Mouse (Mus musculus) stomach, embryonic 14.5 days (tissue): ENCODE results near the gene Ubl3. TPM values are rescaled to one million over a fixed set of nuclear protein-coding genes. Genes with fewer than 3 reads are reported as not detected.

Experiments used
- ATAC-seq: fragments of 200-750 bp; cut with Nextera tagmentation; 2 replicates; pipeline ENCODE4 v1.8.0; 2017; ENCODE audit warnings: low read depth, moderate TSS enrichment; ENCODE audit not compliant: insufficient number of reproducible peaks, insufficient read depth, low FRiP score
- H3K27ac ChIP-seq: fragments of 300-500 bp; sonication (generic); 2 replicates; pipeline ENCODE4 v1.5.1; 2014; ENCODE audit warnings: mild to moderate bottlenecking, low read length, moderate library complexity, mixed read lengths
- H3K27me3 ChIP-seq: fragments of 300-500 bp; sonication (generic); 2 replicates; pipeline ENCODE4 v1.6.1; 2014; ENCODE audit warnings: low read length, control low read depth, mixed read lengths; ENCODE audit not compliant: control insufficient read depth, insufficient read depth
- H3K36me3 ChIP-seq: fragments of 300-500 bp; sonication (generic); 2 replicates; pipeline ENCODE4 v1.6.1; 2014; ENCODE audit warnings: mild to moderate bottlenecking, control low read depth, low read length, moderate library complexity, mixed read lengths; ENCODE audit not compliant: control insufficient read depth, insufficient read depth
- H3K4me1 ChIP-seq: fragments of 300-500 bp; sonication (generic); 2 replicates; pipeline ENCODE4 v1.6.1; 2014; ENCODE audit warnings: low read length, control low read depth, mixed read lengths; ENCODE audit not compliant: control insufficient read depth, insufficient read depth
- H3K4me2 ChIP-seq: fragments of 300-500 bp; sonication (generic); replicated peaks from 2 replicates; pipeline ENCODE4 v1.6.1; 2014; ENCODE audit warnings: low read depth, low read length, control low read depth
- H3K4me3 ChIP-seq: fragments of 300-500 bp; sonication (generic); 2 replicates; pipeline ENCODE4 v1.5.1; 2014; ENCODE audit warnings: low read depth, low read length, control low read depth
- H3K9ac ChIP-seq: fragments of 300-500 bp; sonication (generic); replicated peaks from 2 replicates; pipeline ENCODE4 v1.6.1; 2014; ENCODE audit warnings: low read depth, mild to moderate bottlenecking, control low read depth, low read length, moderate library complexity, mixed read lengths
- H3K9me3 ChIP-seq: fragments of 300-500 bp; sonication (generic); 2 replicates; pipeline ENCODE4 v1.6.1; 2016; ENCODE audit warnings: low read depth, low read length, control low read depth; ENCODE audit not compliant: control insufficient read depth
- WGBS: fragments of 180-500 bp; shearing (Covaris S2); extraction: QIAGEN DNeasy Blood & Tissue Kit; methylation state at CpG from one replicate; pipeline ENCODE4 v1.1.7; 2014; 5-methylcytosine and 5-hydroxymethylcytosine counted together
- polyA plus RNA-seq: library from polyadenylated mRNA; unstranded; fragments of >200 nt; fragmentation: Nextera tagmentation; extraction: Ambion mirVana; gene quantifications from 2 replicates; pipeline ENCODE4 v1.2.1, GENCODE M21; 2014

Gene Ubl3
- polyA plus RNA-seq, 1 experiment from 2014 or later: 69.5 TPM

- Histone ChIP-seq H3K4me1 (peaks cover 4% of the 10 kb centered on the region; the same call in 1 of the 2 replicates), H3K36me3 (no peaks in the 10 kb centered on the region), H3K4me2 (no peak overlapping the region), H3K9ac (no peak overlapping the region), H3K4me3 (no peak overlapping the region), H3K9me3 (no peaks in the 10 kb centered on the region), H3K27me3 (no peaks in the 10 kb centered on the region), H3K27ac (no peak overlapping the region)
- 93% methylated on average over 6 of the region's 6 CpGs for WGBS
- ATAC-seq: no peak
Observed at GRCm38 (mm10) chr5:148558472-148558871, 5.9 kb upstream of the Ubl3 start.

- H3K4me1 ChIP-seq: peaks cover 7% of the 10 kb centered on the region; the same call in 1 of the 2 replicates
- H3K36me3 ChIP-seq: no peaks in the 10 kb centered on the region
- no peak overlapping the region for H3K4me2 ChIP-seq
- no peak overlapping the region for H3K9ac ChIP-seq
- no peak overlapping the region for H3K27ac ChIP-seq
- H3K4me3 ChIP-seq: no peak overlapping the region
- WGBS: 78% methylated on average over 5 of the region's 5 CpGs
- no peaks in the 10 kb centered on the region for H3K27me3 ChIP-seq
- no peak for ATAC-seq
- no peaks in the 10 kb centered on the region for H3K9me3 ChIP-seq
Observed at GRCm38 (mm10) chr5:148556509-148556908, 3.9 kb upstream of the Ubl3 start.

- peak overlapping the region; percentile 17; the same call in 1 of the 2 replicates for H3K4me2 ChIP-seq
- H3K4me1 ChIP-seq: peaks cover 11% of the 10 kb centered on the region; the same call in 1 of the 2 replicates
- H3K4me3 ChIP-seq: no peak overlapping the region
- H3K9me3 ChIP-seq: no peaks in the 10 kb centered on the region
- H3K27ac ChIP-seq: no peak overlapping the region
- no peaks in the 10 kb centered on the region for H3K36me3 ChIP-seq
- H3K27me3 ChIP-seq: no peaks in the 10 kb centered on the region
- WGBS: 77% methylated on average over 10 of the region's 10 CpGs
- no peak for ATAC-seq
- no peak overlapping the region for H3K9ac ChIP-seq
Observed at GRCm38 (mm10) chr5:148555156-148555555, 2.6 kb upstream of the Ubl3 start.

- Histone ChIP-seq H3K4me1 (peaks cover 16% of the 10 kb centered on the region; the same call in 1 of the 2 replicates), H3K4me2 (peak overlapping the region; percentile 17; the same call in 1 of the 2 replicates), H3K9ac (no peak overlapping the region), H3K27me3 (no peaks in the 10 kb centered on the region), H3K36me3 (no peaks in the 10 kb centered on the region), H3K4me3 (no peak overlapping the region), H3K9me3 (no peaks in the 10 kb centered on the region), H3K27ac (no peak overlapping the region)
- 9% methylated on average over 16 of the region's 16 CpGs for WGBS
- ATAC-seq: no peak
Observed at GRCm38 (mm10) chr5:148554701-148555100, 2.1 kb upstream of the Ubl3 start.

GRCm38 (mm10) chr5:148554242-148554641 is 1.7 kb upstream of the Ubl3 start:
- Histone ChIP-seq H3K9me3 (no peaks in the 10 kb centered on the region), H3K9ac (no peak overlapping the region), H3K4me1 (peaks cover 17% of the 10 kb centered on the region; the same call in 1 of the 2 replicates), H3K27me3 (no peaks in the 10 kb centered on the region), H3K4me3 (no peak overlapping the region), H3K4me2 (0 out of 2 replicates have a peak overlapping the region, but pooled peaks have one; percentile 17), H3K27ac (no peak overlapping the region), H3K36me3 (no peaks in the 10 kb centered on the region)
- no peak for ATAC-seq
- WGBS: 27% methylated on average over 7 of the region's 7 CpGs

GRCm38 (mm10) chr5:148553723-148554122 is 1.1 kb upstream of the Ubl3 start:
- Histone ChIP-seq H3K9me3 (no peaks in the 10 kb centered on the region), H3K36me3 (no peaks in the 10 kb centered on the region), H3K27me3 (no peaks in the 10 kb centered on the region), H3K4me3 (no peak overlapping the region), H3K4me2 (no peak overlapping the region), H3K9ac (no peak overlapping the region), H3K4me1 (peaks cover 19% of the 10 kb centered on the region; the same call in 1 of the 2 replicates), H3K27ac (no peak overlapping the region)
- 48% methylated on average over 14 of the region's 14 CpGs for WGBS
- no peak for ATAC-seq

- Histone ChIP-seq H3K4me2 (peak overlapping the region; percentile 63), H3K27ac (peak overlapping the region; percentile 96), H3K36me3 (no peaks in the 10 kb centered on the region), H3K4me1 (peaks cover 31% of the 10 kb centered on the region; the same call in 1 of the 2 replicates), H3K27me3 (no peaks in the 10 kb centered on the region), H3K9ac (peak overlapping the region; percentile 70), H3K9me3 (no peaks in the 10 kb centered on the region), H3K4me3 (peak overlapping the region; percentile 64)
- no peak for ATAC-seq
- WGBS: under 1% methylated on average over 17 of the region's 17 CpGs
Observed at GRCm38 (mm10) chr5:148551764-148552136, 839 bp downstream of the Ubl3 start.

- H3K4me3 ChIP-seq: peak overlapping the region; percentile 64
- WGBS: under 1% methylated on average over 28 of the region's 28 CpGs
- no peaks in the 10 kb centered on the region for H3K36me3 ChIP-seq
- H3K9ac ChIP-seq: peak overlapping the region; percentile 70
- no peak for ATAC-seq
- peak overlapping the region; percentile 96 for H3K27ac ChIP-seq
- no peaks in the 10 kb centered on the region for H3K9me3 ChIP-seq
- H3K4me2 ChIP-seq: peak overlapping the region; percentile 63
- no peaks in the 10 kb centered on the region for H3K27me3 ChIP-seq
- peaks cover 32% of the 10 kb centered on the region; the same call in 1 of the 2 replicates for H3K4me1 ChIP-seq
Observed at GRCm38 (mm10) chr5:148550821-148551763, 1.5 kb downstream of the Ubl3 start.
